Mouse (Mus musculus) midbrain, embryonic 16.5 days (tissue): ENCODE data around the gene Gm20388. TPM values are rescaled to one million over a fixed set of nuclear protein-coding genes. Genes with fewer than 3 reads are reported as not detected.

Source experiments
- ATAC-seq: fragments of 200-750 bp; cut with Nextera tagmentation; 2 replicates; pipeline ENCODE4 v1.8.0; 2017; ENCODE audit warnings: moderate TSS enrichment
- H3K27ac ChIP-seq: fragments of 300-500 bp; sonication (generic); 2 replicates; pipeline ENCODE4 v1.5.1; 2014; ENCODE audit warnings: mild to moderate bottlenecking, low read length, mixed read lengths
- H3K27me3 ChIP-seq: fragments of 300-500 bp; sonication (generic); 2 replicates; pipeline ENCODE4 v1.6.1; 2014; ENCODE audit warnings: low read depth, low read length, mixed read lengths; ENCODE audit not compliant: control insufficient read depth, insufficient read depth
- H3K36me3 ChIP-seq: fragments of 300-500 bp; sonication (generic); 2 replicates; pipeline ENCODE4 v1.6.1; 2014; ENCODE audit warnings: mild to moderate bottlenecking, low read length, moderate library complexity, mixed read lengths; ENCODE audit not compliant: control insufficient read depth, insufficient read depth
- H3K4me1 ChIP-seq: fragments of 300-500 bp; sonication (generic); 2 replicates; pipeline ENCODE4 v1.6.1; 2014; ENCODE audit warnings: mild to moderate bottlenecking, low read length, mixed read lengths; ENCODE audit not compliant: control insufficient read depth, insufficient read depth
- H3K4me2 ChIP-seq: fragments of 300-500 bp; sonication (generic); 2 replicates; pipeline ENCODE4 v1.6.1; 2014; ENCODE audit warnings: mild to moderate bottlenecking, low read length, mixed read lengths
- H3K4me3 ChIP-seq: fragments of 300-500 bp; sonication (generic); 2 replicates; pipeline ENCODE4 v1.5.1; 2014; ENCODE audit warnings: low read depth, mild to moderate bottlenecking, low read length, moderate library complexity, mixed read lengths
- H3K9ac ChIP-seq: fragments of 300-500 bp; sonication (generic); 2 replicates; pipeline ENCODE4 v1.6.1; 2014; ENCODE audit warnings: low read depth, low read length, mixed read lengths
- H3K9me3 ChIP-seq: fragments of 300-500 bp; sonication (generic); replicated peaks from 2 replicates; pipeline ENCODE4 v1.6.1; 2014; ENCODE audit warnings: mild to moderate bottlenecking, low read length, mixed read lengths; ENCODE audit not compliant: control insufficient read depth, poor library complexity, severe bottlenecking
- WGBS: fragments of 180-500 bp; shearing (Covaris S2); extraction: QIAGEN DNeasy Blood & Tissue Kit; methylation state at CpG from one replicate; pipeline ENCODE4 v1.1.7; 2014; 5-methylcytosine and 5-hydroxymethylcytosine counted together
- polyA plus RNA-seq: library from polyadenylated mRNA; unstranded; fragments of >200 nt; fragmentation: Nextera tagmentation; extraction: Ambion mirVana; gene quantifications from 2 replicates; pipeline ENCODE4 v1.2.1, GENCODE M21; 2015

Gm20388 gene
- polyA plus RNA-seq, 1 experiment from 2014 or later, result 7.5 TPM

DNA sequence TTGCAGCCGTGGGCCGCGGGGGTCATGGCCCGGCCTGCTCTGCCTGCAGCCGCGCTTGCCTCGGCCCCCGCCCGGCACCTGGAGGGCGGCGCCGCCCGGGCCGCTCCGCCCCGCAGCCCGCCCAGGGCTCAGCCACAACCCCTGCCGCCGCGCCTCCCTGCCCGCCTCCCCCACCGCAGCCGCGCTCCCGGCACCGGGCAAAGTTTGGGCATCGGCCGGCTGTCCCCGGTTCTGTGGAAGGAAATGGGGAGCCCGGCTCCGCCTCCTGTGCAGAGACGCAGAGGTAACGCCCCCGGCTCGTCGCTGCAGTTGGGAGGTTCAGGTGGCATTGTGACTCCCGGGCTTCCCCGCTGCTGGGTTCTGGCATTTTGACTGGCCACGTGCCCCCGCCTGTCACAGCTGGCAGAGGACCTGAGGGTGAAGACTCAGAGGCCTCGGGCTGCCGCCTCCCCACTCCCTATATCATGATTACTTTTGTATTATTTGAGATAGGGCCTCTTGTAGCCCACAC is 723.7 kb downstream of the Gm20388 start:
- ATAC-seq, result peak; percentile 44; the same call in 1 of the 2 replicates
- Histone ChIP-seq H3K36me3 (no peaks in the 10 kb centered on the region), H3K27ac (0 out of 2 replicates have a peak overlapping the region, but pooled peaks have one; percentile 18), H3K4me3 (peak overlapping the region; percentile 77), H3K9ac (peak overlapping the region; percentile 84), H3K9me3 (no peaks in the 10 kb centered on the region), H3K4me2 (peak overlapping the region; percentile 95), H3K4me1 (peaks cover 12% of the 10 kb centered on the region; the same call in 1 of the 2 replicates), H3K27me3 (no peaks in the 10 kb centered on the region; the same call in 1 of the 2 replicates)
- WGBS, result under 1% methylated on average over 24 of the region's 42 CpGs

DNA sequence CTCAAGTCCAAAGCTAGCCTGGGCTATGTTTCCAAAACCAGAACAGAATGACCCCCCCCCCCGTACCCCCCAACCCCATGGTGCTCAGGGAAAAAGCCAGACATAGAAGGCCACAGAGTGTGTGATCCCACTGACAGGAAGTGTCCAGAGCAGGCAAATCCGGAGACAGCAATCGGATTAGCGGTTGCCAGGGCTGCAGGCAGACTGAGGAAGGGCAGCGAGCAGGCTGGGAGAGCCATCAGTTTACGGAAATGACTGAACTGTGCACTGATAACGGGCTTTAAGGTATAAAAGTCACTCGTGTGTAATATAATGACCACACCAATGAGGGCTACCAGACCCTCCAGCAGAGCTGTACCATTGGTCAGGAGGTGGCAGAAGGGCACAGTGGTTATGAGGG is 730.6 kb downstream of the Gm20388 start:
- WGBS, result 9% methylated on average over 8 of the region's 8 CpGs
- no peak overlapping the region for H3K4me3 ChIP-seq
- ATAC-seq, result no peak
- no peaks in the 10 kb centered on the region for H3K36me3 ChIP-seq
- no peak overlapping the region for H3K4me2 ChIP-seq
- H3K9me3 ChIP-seq, result no peaks in the 10 kb centered on the region
- peak overlapping the region; percentile 18; the same call in 1 of the 2 replicates for H3K27ac ChIP-seq
- H3K4me1 ChIP-seq, result 0 out of 2 replicates have a peak, but pooled peaks cover 3% of the 10 kb centered on the region
- H3K9ac ChIP-seq, result 0 out of 2 replicates have a peak overlapping the region, but pooled peaks have one; percentile 30
- no peaks in the 10 kb centered on the region for H3K27me3 ChIP-seq

DNA sequence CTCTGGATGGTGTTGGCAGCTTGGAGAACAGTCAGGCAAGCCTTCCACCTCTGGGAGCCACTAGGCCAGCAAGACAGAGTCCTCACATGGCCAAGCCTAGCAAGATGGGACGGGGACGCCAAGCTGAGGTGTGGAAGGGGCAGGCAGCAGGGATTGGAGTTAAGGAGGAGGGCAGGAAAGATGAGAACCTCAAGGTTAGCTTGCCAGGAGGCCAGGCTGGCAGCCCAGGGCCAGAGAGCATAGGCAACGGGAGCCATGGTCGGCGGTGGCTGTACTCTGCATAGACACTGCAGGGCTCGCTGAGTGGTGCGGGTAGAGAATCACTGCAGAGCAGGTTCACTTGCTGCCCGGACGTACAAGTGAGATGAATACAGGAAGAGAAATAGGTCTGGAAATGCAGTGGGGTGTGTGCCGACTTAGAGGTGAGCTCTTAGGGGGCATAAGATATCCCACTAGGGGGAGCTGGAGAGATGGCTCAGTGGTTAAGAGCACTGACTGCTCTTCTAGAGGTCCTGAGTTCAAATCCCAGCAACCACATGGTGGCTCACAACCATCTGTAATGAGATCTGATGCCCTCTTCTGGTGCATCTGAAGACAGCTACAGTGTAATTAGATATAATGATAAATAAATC is 731.5 kb downstream of the Gm20388 start:
- no peaks in the 10 kb centered on the region for H3K27me3 ChIP-seq
- H3K4me1 ChIP-seq, result 0 out of 2 replicates have a peak, but pooled peaks cover 3% of the 10 kb centered on the region
- WGBS, result 73% methylated on average over 10 of the region's 10 CpGs
- no peak for ATAC-seq
- no peaks in the 10 kb centered on the region for H3K36me3 ChIP-seq
- no peak overlapping the region for H3K9ac ChIP-seq
- H3K4me3 ChIP-seq, result no peak overlapping the region
- no peak overlapping the region for H3K4me2 ChIP-seq
- no peak overlapping the region for H3K27ac ChIP-seq
- H3K9me3 ChIP-seq, result no peaks in the 10 kb centered on the region

DNA sequence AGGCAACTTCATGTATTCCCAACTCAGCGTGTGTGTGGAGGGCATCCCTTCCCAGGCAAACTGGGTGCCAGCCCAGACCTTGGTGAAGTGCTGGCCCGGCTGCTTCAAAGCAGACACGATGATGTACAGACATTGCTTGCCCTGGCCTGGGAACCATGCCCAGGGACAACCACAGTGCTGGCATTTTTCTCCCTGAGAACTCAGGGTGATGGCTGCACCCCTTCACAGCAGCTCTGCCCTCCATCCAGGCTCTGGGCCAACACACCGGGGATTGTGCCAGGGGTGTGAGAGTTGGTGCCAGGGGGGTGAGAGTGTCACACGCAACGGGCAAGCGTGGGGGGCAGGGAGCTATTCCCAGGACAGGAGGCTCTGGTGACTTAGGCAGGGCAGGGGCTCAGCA is 734.0 kb downstream of the Gm20388 start:
- H3K4me2 ChIP-seq, result no peak overlapping the region
- H3K27ac ChIP-seq, result no peak overlapping the region
- H3K36me3 ChIP-seq, result no peaks in the 10 kb centered on the region
- 68% methylated on average over 7 of the region's 7 CpGs for WGBS
- no peak overlapping the region for H3K4me3 ChIP-seq
- no peak overlapping the region for H3K9ac ChIP-seq
- no peaks in the 10 kb centered on the region for H3K27me3 ChIP-seq
- ATAC-seq, result peak; percentile 80
- H3K9me3 ChIP-seq, result no peaks in the 10 kb centered on the region
- H3K4me1 ChIP-seq, result 0 out of 2 replicates have a peak, but pooled peaks cover 3% of the 10 kb centered on the region

DNA sequence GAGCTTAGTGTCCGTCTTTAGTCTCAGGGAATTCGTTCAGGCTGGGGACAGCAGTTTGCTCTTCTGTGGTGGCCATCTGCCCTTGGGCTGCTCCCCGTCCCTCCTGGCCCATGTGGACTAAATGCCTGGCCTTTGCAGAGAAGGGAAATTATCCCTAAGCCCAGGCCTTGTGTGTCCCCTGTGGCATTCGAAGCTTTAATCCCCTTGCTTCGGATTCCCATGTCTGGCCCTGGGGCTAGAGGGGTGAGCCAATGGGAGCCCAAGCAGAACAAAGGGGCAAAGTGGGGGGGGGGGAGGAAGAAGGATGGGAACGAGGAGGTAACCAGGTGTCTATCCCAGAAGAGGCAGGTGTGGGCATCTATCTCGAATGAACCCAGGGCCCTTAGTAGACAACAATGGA is 736.9 kb downstream of the Gm20388 start, which contains the start of gene 1190005I06Rik:
Gene 1190005I06Rik (minus strand): TSS at position 101 of the 400 bp plus-strand sequence.
- Histone ChIP-seq H3K27ac (no peak within 1 kb of the TSS), H3K9me3 (no peaks in the 10 kb centered on the region), H3K27me3 (no peaks in the 10 kb centered on the region), H3K4me1 (no peaks in the 10 kb centered on the region), H3K36me3 (no peaks in the 10 kb centered on the region), H3K4me2 (no peak within 1 kb of the TSS), H3K4me3 (no peak within 1 kb of the TSS), H3K9ac (no peak within 1 kb of the TSS)
- 22% methylated on average over 7 of the region's 7 CpGs for WGBS
- ATAC-seq, result no peak

DNA sequence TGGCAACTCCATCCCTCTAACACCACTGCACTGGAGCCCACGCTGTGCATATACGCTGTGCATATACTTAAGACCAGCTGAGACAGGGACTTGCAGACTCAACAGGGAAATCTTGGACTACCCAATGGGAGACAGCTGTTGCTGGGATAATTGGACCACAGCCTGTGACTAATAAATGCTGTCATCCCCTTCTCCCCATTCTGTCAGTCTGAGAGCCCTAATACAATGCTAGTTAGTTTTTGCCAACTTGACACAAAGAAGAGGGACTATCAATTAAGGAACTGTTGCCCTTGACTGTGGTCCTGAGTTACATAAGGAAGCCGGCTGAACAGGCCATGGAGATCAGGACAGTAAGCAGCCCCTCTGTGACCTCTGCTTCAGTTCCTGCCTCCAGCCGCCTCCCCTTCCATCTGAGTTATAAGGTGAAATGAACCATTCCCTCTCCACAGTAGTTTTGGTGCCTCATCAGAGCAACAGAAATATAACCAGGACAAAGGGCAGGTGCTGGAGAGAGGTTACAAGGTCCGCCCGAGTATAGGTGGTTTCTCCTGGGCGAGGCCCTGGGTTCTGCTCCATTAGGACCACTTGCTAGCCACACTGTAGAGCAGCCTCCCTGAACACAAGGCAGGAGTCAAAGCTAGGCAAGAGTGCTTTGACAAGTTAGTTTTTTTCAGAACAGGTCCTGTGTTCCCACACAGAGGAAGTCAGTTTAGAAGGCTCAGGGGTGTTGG is 745.8 kb downstream of the Gm20388 start:
- H3K4me1 ChIP-seq, result no peaks in the 10 kb centered on the region
- no peak overlapping the region for H3K4me3 ChIP-seq
- no peaks in the 10 kb centered on the region for H3K9me3 ChIP-seq
- ATAC-seq, result no peak
- no peak overlapping the region for H3K27ac ChIP-seq
- peaks cover 19% of the 10 kb centered on the region for H3K36me3 ChIP-seq
- no peaks in the 10 kb centered on the region for H3K27me3 ChIP-seq
- H3K4me2 ChIP-seq, result no peak overlapping the region
- no peak overlapping the region for H3K9ac ChIP-seq
- WGBS, result 79% methylated on average over 7 of the region's 7 CpGs

DNA sequence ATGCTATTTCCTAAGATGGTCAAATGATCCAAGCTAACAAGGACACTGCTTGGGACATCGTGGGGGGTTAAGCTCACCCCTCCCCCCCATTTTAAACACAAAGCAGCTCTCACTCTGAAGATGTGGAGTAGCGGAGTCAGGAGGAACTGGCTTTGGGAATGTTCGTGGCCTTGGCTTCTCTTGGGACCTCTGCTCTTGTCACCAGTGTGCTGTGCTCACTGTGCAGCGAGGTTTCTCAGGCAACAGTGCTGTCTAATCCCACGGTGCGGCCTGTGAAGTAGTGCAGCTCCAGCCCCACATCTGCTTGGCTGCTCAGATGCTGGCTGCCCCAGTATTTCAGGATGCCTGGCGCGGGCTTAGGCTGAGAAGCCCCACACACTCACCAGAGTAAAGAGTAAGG is 746.8 kb downstream of the Gm20388 start:
- ATAC-seq, result no peak
- H3K4me1 ChIP-seq, result no peaks in the 10 kb centered on the region
- H3K4me3 ChIP-seq, result no peak overlapping the region
- no peak overlapping the region for H3K9ac ChIP-seq
- no peaks in the 10 kb centered on the region for H3K9me3 ChIP-seq
- H3K27ac ChIP-seq, result no peak overlapping the region
- no peak overlapping the region for H3K4me2 ChIP-seq
- no peaks in the 10 kb centered on the region for H3K27me3 ChIP-seq
- WGBS, result 83% methylated on average over 8 of the region's 8 CpGs
- peaks cover 19% of the 10 kb centered on the region for H3K36me3 ChIP-seq

DNA sequence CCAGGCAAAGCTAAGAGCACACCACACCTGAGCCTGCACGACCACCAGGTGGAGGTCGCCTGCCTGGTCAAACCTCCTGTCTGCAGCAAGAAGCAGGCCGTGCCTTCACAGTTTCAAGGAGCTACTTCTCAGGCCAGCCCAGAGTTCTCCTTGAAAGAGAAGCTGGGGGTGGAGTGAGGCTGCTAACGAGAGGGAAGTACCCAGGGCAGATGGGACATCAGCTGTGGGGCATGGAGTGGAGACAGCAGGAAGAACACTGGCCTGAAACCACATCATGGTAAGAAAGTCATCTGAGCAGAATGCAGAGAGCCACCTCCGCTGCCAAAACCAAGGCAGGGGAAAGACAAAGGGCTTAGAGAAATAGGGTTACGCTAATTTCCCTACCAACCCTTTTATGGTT is 753.9 kb downstream of the Gm20388 start:
- Histone ChIP-seq H3K27ac (no peak overlapping the region), H3K4me1 (peaks cover 39% of the 10 kb centered on the region), H3K9me3 (no peaks in the 10 kb centered on the region), H3K9ac (no peak overlapping the region), H3K4me2 (no peak overlapping the region), H3K36me3 (peaks cover 3% of the 10 kb centered on the region; the same call in 1 of the 2 replicates), H3K4me3 (no peak overlapping the region), H3K27me3 (no peaks in the 10 kb centered on the region)
- ATAC-seq, result no peak
- WGBS, result 73% methylated on average over 6 of the region's 6 CpGs
